Mouse (Mus musculus) lung, adult 18-20 months (tissue): ENCODE measurements around the gene Cp.
"Not testable (repeated sequence)": the region's sequence is repeated elsewhere in the genome, so short reads cannot be mapped to it uniquely, and the experiment has no call there.

Experiments used
- DNase-seq, 2 experiments: peaks; one replicate each; pipeline ENCODE4 v3.0.0; 2022; ENCODE audit warnings: mixed read lengths in 2 of 2

The Cp gene

GRCm38 (mm10) chr3:19956885-19957284 is at the start of gene Cp:
Cp (plus strand) TSS chr3:19957054.
- peak in 1 of 2 experiments; percentile 30 for DNase-seq

GRCm38 (mm10) chr3:19948552-19948951 is 8.3 kb upstream of the Cp start:
- DNase-seq, result no peak

- DNase-seq, result not testable (repeated sequence)
Measured at GRCm38 (mm10) chr3:19949401-19949800, 7.5 kb upstream of the Cp start.

GRCm38 (mm10) chr3:19953425-19953824 is 3.4 kb upstream of the Cp start:
- no peak for DNase-seq

- peak; percentile 86 to 91 for DNase-seq
Measured at GRCm38 (mm10) chr3:19953865-19954264, 3.0 kb upstream of the Cp start.

- DNase-seq, result no peak
Measured at GRCm38 (mm10) chr3:19958031-19958430, 1.2 kb downstream of the Cp start.

- no peak for DNase-seq
Measured at GRCm38 (mm10) chr3:19958983-19959382, 2.1 kb downstream of the Cp start.

GRCm38 (mm10) chr3:19960570-19961114 is 3.8 kb downstream of the Cp start:
- no peak for DNase-seq

- no peak for DNase-seq
Measured at GRCm38 (mm10) chr3:19961341-19961740, 4.5 kb downstream of the Cp start.

- DNase-seq, result no peak
Measured at GRCm38 (mm10) chr3:19962769-19963513, 6.1 kb downstream of the Cp start.

- no peak for DNase-seq
Measured at GRCm38 (mm10) chr3:19964625-19965188, 7.9 kb downstream of the Cp start.

GRCm38 (mm10) chr3:19965239-19965638 is 8.4 kb downstream of the Cp start:
- no peak for DNase-seq

GRCm38 (mm10) chr3:19966072-19966471 is 9.2 kb downstream of the Cp start:
- no peak for DNase-seq

GRCm38 (mm10) chr3:19978474-19978873 is 21.6 kb downstream of the Cp start:
- no peak for DNase-seq

- no peak for DNase-seq
Measured at GRCm38 (mm10) chr3:19981156-19981555, 24.3 kb downstream of the Cp start.

- DNase-seq, result no peak
Measured at GRCm38 (mm10) chr3:19982846-19983245, 26.0 kb downstream of the Cp start.

- DNase-seq, result no peak
Measured at GRCm38 (mm10) chr3:19986123-19986522, 29.3 kb downstream of the Cp start.

- no peak for DNase-seq
Measured at GRCm38 (mm10) chr3:19990031-19990430, 33.2 kb downstream of the Cp start.

GRCm38 (mm10) chr3:19992388-19992787 is 35.5 kb downstream of the Cp start:
- DNase-seq, result no peak

- no peak for DNase-seq
Measured at GRCm38 (mm10) chr3:19999551-19999950, 42.7 kb downstream of the Cp start.

- DNase-seq, result no peak
Measured at GRCm38 (mm10) chr3:20000806-20001205, 44.0 kb downstream of the Cp start.

GRCm38 (mm10) chr3:20002786-20003185 is 45.9 kb downstream of the Cp start:
- DNase-seq, result peak; percentile 18 to 33

- no peak for DNase-seq
Measured at GRCm38 (mm10) chr3:20004422-20004821, 47.6 kb downstream of the Cp start.

GRCm38 (mm10) chr3:20005611-20006010 is 48.8 kb downstream of the Cp start:
- DNase-seq, result no peak
